Mouse (Mus musculus): ENCODE data around the gene Pla2g1b. TPM values are rescaled to one million over a fixed set of nuclear protein-coding genes. Genes with fewer than 3 reads are reported as not detected.
"Not testable (repeated sequence)": the region's sequence is repeated elsewhere in the genome, so short reads cannot be mapped to it uniquely, and the experiment has no call there.

The Pla2g1b gene
- polyA plus RNA-seq (2012; rRNA removed), result not detected in 2 replicates

DNA sequence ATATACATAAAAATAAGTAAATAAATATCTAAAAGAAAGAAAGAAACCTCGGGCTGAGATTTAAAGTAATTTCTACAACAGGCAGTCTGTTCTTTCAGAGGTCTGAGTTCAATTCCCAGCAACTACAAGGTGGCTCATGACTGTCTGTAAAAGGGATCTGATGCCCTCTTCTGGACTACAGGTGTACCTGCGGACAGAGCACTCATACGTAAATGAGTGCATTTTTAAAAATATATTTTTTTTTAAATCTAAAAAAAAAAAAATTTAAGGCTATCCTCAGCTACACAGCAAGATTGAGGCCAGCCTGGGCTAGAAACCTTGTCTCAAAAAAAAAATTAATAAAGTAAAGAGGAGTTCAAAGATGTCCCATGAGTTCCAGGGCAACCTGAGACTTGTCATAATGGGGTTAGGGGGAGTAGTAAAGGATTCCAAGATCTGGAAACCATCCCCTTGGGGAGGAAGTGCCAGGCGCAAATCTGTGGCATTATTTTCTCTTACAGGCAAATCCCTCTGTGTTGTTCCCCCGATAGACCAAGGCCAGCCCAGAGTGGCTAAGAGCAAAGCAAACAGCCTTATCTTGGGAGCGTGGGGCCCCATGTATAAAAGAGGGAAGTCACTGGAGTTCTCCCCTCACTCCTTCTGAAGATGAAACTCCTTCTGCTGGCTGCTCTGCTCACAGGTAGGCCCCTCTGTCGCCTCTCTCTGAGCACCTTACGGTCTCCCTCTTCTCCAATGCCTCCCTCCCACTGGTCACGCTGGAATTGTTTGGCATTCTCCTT lies at the start of gene Pla2g1b:
TSS of gene Pla2g1b (plus strand) at position 621 of the 779 bp plus-strand sequence.
- DNase-seq (ENCODE audit: low spot score), result no peak

GRCm38 (mm10) chr5:115428831-115429358 lies 37.2 kb upstream of the Pla2g1b start:
- DNase-seq (ENCODE audit: low spot score), result no peak

- no peak for DNase-seq (ENCODE audit: low spot score)
These were observed 36.5 kb upstream of the Pla2g1b start, which contains the start of gene Msi1 for GRCm38 (mm10) chr5:115429359-115430186. Gene Msi1, plus strand, starts transcription at chr5:115429599.

- DNase-seq (ENCODE audit: low spot score), result no peak
These were observed 35.7 kb upstream of the Pla2g1b start for GRCm38 (mm10) chr5:115430187-115430960.

GRCm38 (mm10) chr5:115431061-115431897 lies 34.8 kb upstream of the Pla2g1b start:
- no peak for DNase-seq (ENCODE audit: low spot score)

DNA sequence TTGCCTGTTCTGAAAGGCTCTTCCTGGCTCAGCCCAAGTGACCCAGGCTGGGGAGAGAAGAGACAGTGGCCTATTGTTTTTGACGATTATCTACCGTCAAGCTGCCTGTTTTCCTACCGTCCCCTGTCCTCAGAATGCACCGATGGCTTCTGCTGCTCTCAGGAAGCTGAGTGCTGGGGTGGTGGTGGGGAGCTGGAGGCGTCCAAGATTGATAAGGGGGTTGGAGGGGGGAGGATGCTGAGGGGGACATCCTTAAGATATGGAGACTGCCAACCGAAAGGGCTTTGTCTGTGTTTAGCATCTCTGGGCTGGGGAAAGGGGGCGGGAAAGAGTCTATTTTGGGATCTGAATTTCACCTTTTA lies 34.2 kb upstream of the Pla2g1b start:
- no peak for DNase-seq (ENCODE audit: low spot score)

GRCm38 (mm10) chr5:115432395-115432794 lies 33.7 kb upstream of the Pla2g1b start:
- DNase-seq (ENCODE audit: low spot score), result no peak

DNA sequence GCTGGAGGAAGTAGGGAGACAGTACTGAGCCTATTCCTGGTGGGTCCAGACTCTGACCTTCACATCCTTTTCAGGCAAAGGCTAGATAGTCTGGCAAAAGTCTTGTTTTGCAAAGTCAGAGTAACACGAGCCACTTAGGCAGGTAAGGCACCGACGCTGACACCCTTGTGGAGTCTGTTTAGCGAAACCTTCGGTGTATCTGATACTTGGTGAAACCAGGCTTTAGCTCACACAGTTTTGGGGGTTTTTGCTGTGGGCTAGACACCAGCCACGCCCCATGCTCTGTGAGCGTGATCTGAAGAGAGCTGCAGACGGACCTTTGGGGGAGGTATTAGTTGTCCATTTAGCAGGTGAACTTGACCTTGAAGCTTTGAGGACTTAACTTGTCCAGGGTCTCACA lies 32.9 kb upstream of the Pla2g1b start:
- DNase-seq (ENCODE audit: low spot score), result no peak

GRCm38 (mm10) chr5:115434280-115434852 lies 31.7 kb upstream of the Pla2g1b start:
- DNase-seq (ENCODE audit: low spot score), result no peak

DNA sequence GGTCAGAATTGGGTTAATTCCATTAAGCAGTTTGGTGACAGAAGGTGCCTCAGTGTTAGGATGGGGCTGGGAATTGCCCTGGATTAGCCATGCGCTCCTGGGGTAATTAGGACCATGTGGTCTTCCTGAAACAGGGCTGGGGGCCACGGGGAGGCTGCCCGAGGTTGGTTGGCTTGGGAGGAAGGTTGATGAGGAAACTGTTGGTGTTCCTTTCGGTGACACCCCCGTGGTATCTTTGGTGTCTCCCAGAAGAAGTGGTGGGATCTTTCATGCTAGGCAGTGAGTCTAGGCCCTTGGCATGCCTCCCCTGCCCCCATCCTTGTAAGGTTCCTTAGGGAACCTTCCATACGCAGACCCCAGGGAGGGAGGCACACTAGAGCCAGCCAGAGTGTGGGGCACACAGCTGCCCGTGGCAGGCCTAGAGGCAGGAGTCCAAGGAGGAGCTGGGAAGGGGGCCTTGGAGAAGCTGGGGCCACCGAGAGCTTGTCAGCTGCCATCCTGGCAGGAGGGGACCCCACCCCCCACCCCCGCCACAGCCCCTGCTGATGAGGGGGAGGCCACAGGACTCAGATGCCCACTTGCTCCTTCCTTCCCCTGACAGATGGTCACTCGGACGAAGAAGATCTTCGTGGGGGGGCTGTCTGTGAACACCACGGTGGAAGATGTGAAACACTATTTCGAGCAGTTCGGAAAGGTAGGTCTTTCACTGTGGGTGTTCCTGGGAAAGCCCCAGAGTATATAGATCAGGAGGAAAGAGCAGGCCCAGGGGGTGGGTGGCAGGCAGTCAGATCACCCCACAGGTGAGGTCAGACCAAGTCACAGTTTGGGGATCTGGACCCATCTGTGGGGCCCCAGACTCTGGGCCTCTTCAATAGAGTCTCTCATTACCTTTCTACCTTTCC lies 31.0 kb upstream of the Pla2g1b start:
- no peak for DNase-seq (ENCODE audit: low spot score)

GRCm38 (mm10) chr5:115435755-115436379 lies 30.2 kb upstream of the Pla2g1b start:
- no peak for DNase-seq (ENCODE audit: low spot score)

- no peak for DNase-seq (ENCODE audit: low spot score)
These were observed 29.5 kb upstream of the Pla2g1b start for GRCm38 (mm10) chr5:115436421-115437124.

DNA sequence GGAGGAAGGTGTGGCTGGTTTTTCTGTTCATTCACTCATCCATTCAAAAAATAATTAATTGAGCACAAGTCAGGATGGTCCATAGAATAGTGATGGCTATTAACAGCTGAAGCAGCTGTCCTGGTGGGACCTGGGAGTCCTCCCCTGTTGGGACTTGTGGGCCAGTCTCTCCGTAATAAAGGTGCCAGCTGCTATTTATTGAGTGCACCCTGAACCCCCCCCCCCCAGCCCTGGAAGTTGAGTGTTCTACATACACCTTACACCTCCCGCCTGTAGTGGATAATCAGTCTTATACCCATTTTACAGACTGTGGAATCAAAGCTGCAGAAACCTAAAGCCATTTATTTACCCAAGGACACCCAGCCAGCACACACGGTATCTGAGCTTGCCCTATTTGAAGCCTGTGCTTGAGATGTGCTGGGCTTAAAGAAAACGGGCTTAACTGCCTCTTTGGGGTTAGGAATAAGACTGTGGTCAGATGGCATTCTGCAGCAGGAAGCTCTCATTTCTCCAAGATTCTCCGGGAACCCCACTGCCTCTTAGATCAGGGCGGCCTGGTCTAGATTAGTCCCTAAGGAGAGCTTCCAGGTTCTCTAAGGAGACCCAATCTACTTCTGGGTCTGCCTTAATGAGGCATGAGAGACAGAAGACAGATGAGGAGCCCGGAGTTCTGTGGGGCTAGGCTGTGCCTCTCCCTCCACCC lies 28.7 kb upstream of the Pla2g1b start:
- DNase-seq (ENCODE audit: low spot score), result no peak

DNA sequence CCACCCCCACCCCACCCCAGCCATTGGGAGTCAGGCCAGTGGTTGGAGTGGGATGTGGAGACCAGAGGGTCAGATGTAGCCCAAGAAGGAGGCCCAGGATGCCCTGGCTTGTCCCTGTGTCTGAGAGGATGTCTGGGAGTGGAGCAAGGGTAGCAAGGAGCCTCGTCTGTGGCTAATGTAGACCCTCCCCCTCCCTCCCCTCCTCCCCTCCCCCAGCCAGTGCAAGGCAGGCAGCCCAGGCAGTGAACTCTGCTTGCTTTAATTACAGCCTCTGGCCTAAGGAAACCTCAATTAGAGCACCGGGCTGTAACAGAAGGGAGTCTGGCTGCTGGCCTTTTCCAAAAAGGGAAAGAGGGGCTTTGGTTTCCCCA lies 28.1 kb upstream of the Pla2g1b start:
- no peak for DNase-seq (ENCODE audit: low spot score)

DNA sequence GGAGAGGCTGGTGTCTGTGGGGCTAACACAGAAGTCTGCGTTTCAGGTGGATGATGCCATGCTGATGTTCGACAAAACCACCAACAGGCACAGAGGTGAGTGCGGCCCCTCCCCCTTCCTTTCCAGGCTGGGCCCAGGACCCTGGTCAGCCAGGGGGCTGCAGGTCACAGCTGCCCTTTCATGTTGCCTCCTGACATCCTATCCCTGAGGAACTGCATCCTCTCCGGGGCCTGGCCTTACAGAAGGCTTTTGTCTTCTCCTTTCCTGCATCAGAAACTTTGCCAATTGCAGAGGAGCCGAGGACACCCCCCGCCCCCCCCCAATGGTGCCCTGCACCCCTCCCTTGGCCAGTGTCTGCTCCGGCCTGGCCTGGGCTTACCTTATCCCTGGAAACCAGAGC lies 27.4 kb upstream of the Pla2g1b start:
- no peak for DNase-seq (ENCODE audit: low spot score)

GRCm38 (mm10) chr5:115441205-115441849 lies 24.7 kb upstream of the Pla2g1b start:
- DNase-seq (ENCODE audit: low spot score), result peak; percentile 41

DNA sequence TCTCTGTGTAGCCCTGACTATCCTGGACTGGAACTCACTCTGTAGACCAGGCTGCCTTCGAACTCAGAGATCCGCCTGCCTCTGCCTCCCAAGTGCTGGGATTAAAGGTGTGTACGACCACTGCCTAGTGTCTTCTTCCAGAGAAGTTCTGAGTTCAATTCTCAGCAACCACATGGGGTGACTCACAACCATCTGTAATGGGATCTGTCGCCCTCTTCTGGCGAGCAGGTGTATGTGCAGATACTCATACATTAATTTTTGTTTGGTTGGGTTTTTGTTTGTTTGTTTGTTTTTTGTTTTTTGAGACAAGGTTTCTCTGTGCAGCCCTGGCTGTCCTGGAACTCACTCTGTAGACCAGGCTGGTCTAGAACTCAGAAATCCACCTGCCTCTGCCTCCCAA lies 23.4 kb upstream of the Pla2g1b start:
- DNase-seq (ENCODE audit: low spot score), result not testable (repeated sequence)
